ENCODE assay signal across 11 mouse cellular contexts in genomic region chr13:44449216-44449830, GRCm38 (mm10).
DNase-seq lines count a peak whose midpoint lies in the region; ATAC-seq and TF ChIP-seq lines count a peak whose summit lies in the region.
"Had no signal": no experiment of that assay in that cellular context is flagged by ENCODE, and none has a peak within 500 bp of the region (broad histone marks: within the 10 kb centered on the region; RNA-seq: fewer than 3 reads in every experiment).

No protein-coding gene starts in this region.

- H3K36me3 ChIP-seq in kidney, postnatal 0 days (ENCODE audit: insufficient read depth, low read length) = no peaks in the 10 kb centered on the region
- H3K36me3 ChIP-seq in midbrain, embryonic 14.5 days (ENCODE audit: control insufficient read depth, insufficient read depth, low read length) = no peaks in the 10 kb centered on the region
- H3K36me3 ChIP-seq: midbrain, embryonic 15.5 days had no signal

- WGBS in kidney, postnatal 0 days = 29% methylated on average over 1 of the region's 1 CpGs
- 97% methylated on average over 1 of the region's 1 CpGs for WGBS in midbrain, embryonic 14.5 days

- peak; percentile 75 for DNase-seq in gastrocnemius, adult 18-20 months (ENCODE audit: low spot score)
- DNase-seq in gastrocnemius, postnatal 4 days (ENCODE audit: low spot score in 2 of 2) = no peak
- DNase-seq in adrenal gland, adult 18-20 months (ENCODE audit: low spot score in 2 of 2) = peak; percentile 21 to 25
- peak; percentile 74 to 78 for DNase-seq in heart, adult 9 months (ENCODE audit: low spot score in 2 of 2)
- DNase-seq in kidney, postnatal 0 days (ENCODE audit: low spot score) = peak; percentile 48
- DNase-seq in left cerebral cortex, postnatal 36 days (ENCODE audit: low spot score in 2 of 2) = no peak
- no peak for DNase-seq in midbrain, embryonic 14.5 days
- DNase-seq: B cell, adult 2 months had no signal

- intact Hi-C loops in left cerebral cortex, postnatal 36 days (cut with DNase I) = no loop called here

- H3K4me1 ChIP-seq in kidney, postnatal 0 days (replicated peaks; ENCODE audit: insufficient read depth, low read length) = no peaks in the 10 kb centered on the region
- peaks cover 4% of the 10 kb centered on the region; the same call in 1 of the 2 replicates for H3K4me1 ChIP-seq in midbrain, embryonic 14.5 days (ENCODE audit: control insufficient read depth, insufficient read depth, low read length)

- no peak overlapping the region for H3K9ac ChIP-seq in kidney, postnatal 0 days (ENCODE audit: low read depth, low read length)
- H3K9ac ChIP-seq in midbrain, embryonic 14.5 days (replicated peaks; ENCODE audit: low read length) = no peak overlapping the region
- H3K9ac ChIP-seq: liver, embryonic 14.5 days; midbrain, embryonic 15.5 days had no signal

- H3K4me3 ChIP-seq in kidney, postnatal 0 days (replicated peaks; ENCODE audit: low read depth, low read length) = no peak overlapping the region
- H3K4me3 ChIP-seq in midbrain, embryonic 14.5 days (replicated peaks; ENCODE audit: low read depth, low read length) = no peak overlapping the region
- H3K4me3 ChIP-seq: midbrain, embryonic 15.5 days had no signal

- H3K9me3 ChIP-seq in kidney, postnatal 0 days (replicated peaks; ENCODE audit: low read length) = no peaks in the 10 kb centered on the region
- no peaks in the 10 kb centered on the region for H3K9me3 ChIP-seq in midbrain, embryonic 14.5 days (ENCODE audit: control insufficient read depth, low read length)
- H3K9me3 ChIP-seq: midbrain, embryonic 15.5 days had no signal

- TF ChIP-seq CTCF in kidney, postnatal 0 days (IDR thresholded peaks at IDR 0.05; ENCODE audit: low read depth) = no peak

- ATAC-seq in kidney, postnatal 0 days (replicated peaks; ENCODE audit: low FRiP score, low read depth) = peak; percentile 85
- no peak for ATAC-seq in midbrain, embryonic 14.5 days (ENCODE audit: low FRiP score, low TSS enrichment)
- no peak for ATAC-seq in megakaryocyte, adult 5-6 weeks (ENCODE audit: poor library complexity, severe bottlenecking)
- ATAC-seq: midbrain, embryonic 15.5 days had no signal

- H3K27me3 ChIP-seq in kidney, postnatal 0 days (ENCODE audit: insufficient read depth, low read length) = no peaks in the 10 kb centered on the region
- no peaks in the 10 kb centered on the region for H3K27me3 ChIP-seq in midbrain, embryonic 14.5 days (ENCODE audit: control insufficient read depth, insufficient read depth, low read length)
- H3K27me3 ChIP-seq: midbrain, embryonic 15.5 days had no signal

- H3K27ac ChIP-seq in kidney, postnatal 0 days = peak overlapping the region; percentile 56; the same call in 1 of the 2 replicates
- no peak overlapping the region for H3K27ac ChIP-seq in midbrain, embryonic 14.5 days (replicated peaks; ENCODE audit: low read depth, low read length)
- H3K27ac ChIP-seq: liver, embryonic 14.5 days; midbrain, embryonic 15.5 days had no signal

- H3K4me2 ChIP-seq in kidney, postnatal 0 days (ENCODE audit: low read length) = no peak overlapping the region
- no peak overlapping the region for H3K4me2 ChIP-seq in midbrain, embryonic 14.5 days (ENCODE audit: low read length)
- H3K4me2 ChIP-seq: midbrain, embryonic 15.5 days had no signal

Comparison
In these comparisons a context has a peak if more than half of its experiments do, and no peak if none do; other contexts are left out.
1. DNase-seq: peak in gastrocnemius, adult 18-20 months (single experiment), adrenal gland, adult 18-20 months (2 of 2), heart, adult 9 months (2 of 2) and kidney, postnatal 0 days (single experiment); none in gastrocnemius, postnatal 4 days (0 of 2), left cerebral cortex, postnatal 36 days (0 of 2) and midbrain, embryonic 14.5 days (single experiment).